Mouse (Mus musculus) heart, embryonic 16.5 days (tissue): ENCODE measurements around the gene Acad8. TPM values are rescaled to one million over a fixed set of nuclear protein-coding genes. Genes with fewer than 3 reads are reported as not detected.

Experiments used
- ATAC-seq: fragments of 200-750 bp; cut with Nextera tagmentation; replicated peaks from 2 replicates; pipeline ENCODE4 v1.8.0; 2017; ENCODE audit warnings: moderate number of reproducible peaks; ENCODE audit not compliant: insufficient read depth, low FRiP score; ENCODE audit errors: extremely low read depth
- H3K27ac ChIP-seq: fragments of 300-500 bp; sonication (generic); 2 replicates; pipeline ENCODE4 v1.5.1; 2014; ENCODE audit warnings: mild to moderate bottlenecking, low read length, control low read depth, moderate library complexity
- H3K27me3 ChIP-seq: fragments of 300-500 bp; sonication (generic); 2 replicates; pipeline ENCODE4 v1.6.1; 2014; ENCODE audit warnings: low read length, mixed read lengths; ENCODE audit not compliant: control insufficient read depth, insufficient read depth
- H3K36me3 ChIP-seq: fragments of 300-500 bp; sonication (generic); 2 replicates; pipeline ENCODE4 v1.6.1; 2014; ENCODE audit not compliant: control insufficient read depth, insufficient read depth
- H3K4me1 ChIP-seq: fragments of 300-500 bp; sonication (generic); 2 replicates; pipeline ENCODE4 v1.6.1; 2014; ENCODE audit warnings: low read length, mixed read lengths; ENCODE audit not compliant: control insufficient read depth, insufficient read depth
- H3K4me2 ChIP-seq: fragments of 300-500 bp; sonication (generic); 2 replicates; pipeline ENCODE4 v1.6.1; 2014; ENCODE audit warnings: low read depth, mild to moderate bottlenecking, control low read depth, low read length
- H3K4me3 ChIP-seq: fragments of 300-500 bp; sonication (generic); 2 replicates; pipeline ENCODE4 v1.5.1; 2014; ENCODE audit warnings: mild to moderate bottlenecking, control low read depth, low read length
- H3K9ac ChIP-seq: fragments of 300-500 bp; sonication (generic); 2 replicates; pipeline ENCODE4 v1.6.1; 2014; ENCODE audit warnings: low read length, control low read depth
- H3K9me3 ChIP-seq: fragments of 300-500 bp; sonication (generic); replicated peaks from 2 replicates; pipeline ENCODE4 v1.6.1; 2016; ENCODE audit warnings: low read length; ENCODE audit not compliant: control insufficient read depth
- WGBS: fragments of 180-500 bp; shearing (Covaris S2); extraction: QIAGEN DNeasy Blood & Tissue Kit; methylation state at CpG from one replicate; pipeline ENCODE4 v1.1.7; 2014; 5-methylcytosine and 5-hydroxymethylcytosine counted together
- polyA plus RNA-seq: library from polyadenylated mRNA; unstranded; fragments of >200 nt; fragmentation: Nextera tagmentation; extraction: Ambion mirVana; gene quantifications from 2 replicates; pipeline ENCODE4 v1.2.1, GENCODE M21; 2015

Acad8 gene
- polyA plus RNA-seq, 1 experiment from 2014 or later = 37.1 TPM

- no peaks in the 10 kb centered on the region for H3K27me3 ChIP-seq
- no peak for ATAC-seq
- H3K36me3 ChIP-seq = peaks cover 71% of the 10 kb centered on the region
- H3K27ac ChIP-seq = no peak overlapping the region
- H3K4me3 ChIP-seq = no peak overlapping the region
- no peaks in the 10 kb centered on the region for H3K9me3 ChIP-seq
- no peak overlapping the region for H3K9ac ChIP-seq
- H3K4me1 ChIP-seq = no peaks in the 10 kb centered on the region
- no peak overlapping the region for H3K4me2 ChIP-seq
- WGBS = 88% methylated on average over 4 of the region's 4 CpGs
Observed at GRCm38 (mm10) chr9:27011572-27011971, 12.2 kb upstream of the Acad8 start.

- no peak overlapping the region for H3K4me2 ChIP-seq
- H3K4me3 ChIP-seq = no peak overlapping the region
- H3K9me3 ChIP-seq = no peaks in the 10 kb centered on the region
- no peak overlapping the region for H3K27ac ChIP-seq
- WGBS = 77% methylated on average over 5 of the region's 5 CpGs
- H3K4me1 ChIP-seq = no peaks in the 10 kb centered on the region
- no peak overlapping the region for H3K9ac ChIP-seq
- H3K27me3 ChIP-seq = no peaks in the 10 kb centered on the region
- ATAC-seq = no peak
- H3K36me3 ChIP-seq = peaks cover 72% of the 10 kb centered on the region
Observed at GRCm38 (mm10) chr9:27009231-27009630, 9.9 kb upstream of the Acad8 start.

- Histone ChIP-seq H3K27ac (no peak overlapping the region), H3K4me2 (no peak overlapping the region), H3K36me3 (peaks cover 64% of the 10 kb centered on the region), H3K4me1 (no peaks in the 10 kb centered on the region), H3K4me3 (no peak overlapping the region), H3K9me3 (no peaks in the 10 kb centered on the region), H3K27me3 (no peaks in the 10 kb centered on the region), H3K9ac (no peak overlapping the region)
- WGBS = 94% methylated on average over 5 of the region's 5 CpGs
- ATAC-seq = no peak
Observed at GRCm38 (mm10) chr9:27006866-27007265, 7.5 kb upstream of the Acad8 start.

- Histone ChIP-seq H3K4me3 (no peak overlapping the region), H3K36me3 (peaks cover 57% of the 10 kb centered on the region), H3K27ac (no peak overlapping the region), H3K9ac (no peak overlapping the region), H3K4me2 (no peak overlapping the region), H3K4me1 (peaks cover 3% of the 10 kb centered on the region; the same call in 1 of the 2 replicates), H3K9me3 (no peaks in the 10 kb centered on the region), H3K27me3 (no peaks in the 10 kb centered on the region)
- 90% methylated on average over 1 of the region's 1 CpGs for WGBS
- no peak for ATAC-seq
Observed at GRCm38 (mm10) chr9:27005933-27006332, 6.6 kb upstream of the Acad8 start.

- Histone ChIP-seq H3K27me3 (no peaks in the 10 kb centered on the region), H3K4me1 (peaks cover 8% of the 10 kb centered on the region), H3K36me3 (peaks cover 51% of the 10 kb centered on the region), H3K4me2 (no peak overlapping the region), H3K27ac (no peak overlapping the region), H3K9me3 (no peaks in the 10 kb centered on the region), H3K4me3 (no peak overlapping the region), H3K9ac (no peak overlapping the region)
- no peak for ATAC-seq
- WGBS = 86% methylated on average over 3 of the region's 3 CpGs
Observed at GRCm38 (mm10) chr9:27005231-27005630, 5.9 kb upstream of the Acad8 start.

- no peaks in the 10 kb centered on the region for H3K27me3 ChIP-seq
- H3K36me3 ChIP-seq = peaks cover 6% of the 10 kb centered on the region; the same call in 1 of the 2 replicates
- H3K9ac ChIP-seq = peak overlapping the region; percentile 83
- no peaks in the 10 kb centered on the region for H3K9me3 ChIP-seq
- peak overlapping the region; percentile 69 for H3K4me3 ChIP-seq
- H3K4me2 ChIP-seq = peak overlapping the region; percentile 90
- H3K4me1 ChIP-seq = peaks cover 15% of the 10 kb centered on the region
- peak overlapping the region; percentile 64 for H3K27ac ChIP-seq
- ATAC-seq = peak; percentile 43
- 2% methylated on average over 29 of the region's 29 CpGs for WGBS
Observed at GRCm38 (mm10) chr9:26998669-26999460, 501 bp downstream of the Acad8 start.

GRCm38 (mm10) chr9:26997501-26997900, 1.9 kb downstream of the Acad8 start:
- H3K27ac ChIP-seq = no peak overlapping the region
- no peak for ATAC-seq
- no peaks in the 10 kb centered on the region for H3K9me3 ChIP-seq
- no peak overlapping the region for H3K9ac ChIP-seq
- no peak overlapping the region for H3K4me2 ChIP-seq
- H3K4me3 ChIP-seq = no peak overlapping the region
- no peaks in the 10 kb centered on the region for H3K36me3 ChIP-seq
- no peaks in the 10 kb centered on the region for H3K27me3 ChIP-seq
- peaks cover 15% of the 10 kb centered on the region for H3K4me1 ChIP-seq
- WGBS = 98% methylated on average over 2 of the region's 2 CpGs

GRCm38 (mm10) chr9:26997062-26997461, 2.3 kb downstream of the Acad8 start:
- ATAC-seq = no peak
- peaks cover 15% of the 10 kb centered on the region for H3K4me1 ChIP-seq
- H3K27ac ChIP-seq = no peak overlapping the region
- no peak overlapping the region for H3K9ac ChIP-seq
- H3K9me3 ChIP-seq = no peaks in the 10 kb centered on the region
- no peak overlapping the region for H3K4me2 ChIP-seq
- 86% methylated on average over 3 of the region's 3 CpGs for WGBS
- H3K4me3 ChIP-seq = no peak overlapping the region
- H3K27me3 ChIP-seq = no peaks in the 10 kb centered on the region
- peaks cover 3% of the 10 kb centered on the region; the same call in 1 of the 2 replicates for H3K36me3 ChIP-seq

- Histone ChIP-seq H3K4me2 (no peak overlapping the region), H3K4me1 (peaks cover 4% of the 10 kb centered on the region), H3K9me3 (no peaks in the 10 kb centered on the region), H3K27me3 (no peaks in the 10 kb centered on the region), H3K36me3 (peaks cover 25% of the 10 kb centered on the region), H3K4me3 (no peak overlapping the region), H3K9ac (no peak overlapping the region), H3K27ac (no peak overlapping the region)
- 65% methylated on average over 3 of the region's 3 CpGs for WGBS
- no peak for ATAC-seq
Observed at GRCm38 (mm10) chr9:26993900-26994299, 5.5 kb downstream of the Acad8 start.
